Mouse (Mus musculus) embryonic fibroblast, embryonic 13.5 days (primary cell): Measurements from ENCODE around the gene Nudt3. TPM values are rescaled to one million over a fixed set of nuclear protein-coding genes. Genes with fewer than 3 reads are reported as not detected.

Experiments
- H3K27ac ChIP-seq: 2 replicates; pipeline ENCODE4 v1.5.1; 2012; ENCODE audit warnings: low read length, control low read depth, inconsistent platforms; ENCODE audit not compliant: insufficient read depth
- H3K4me1 ChIP-seq: 2 replicates; pipeline ENCODE4 v1.6.1; 2011; ENCODE audit warnings: low read length; ENCODE audit not compliant: control insufficient read depth, insufficient read depth
- H3K4me3 ChIP-seq: 2 replicates; pipeline ENCODE4 v1.5.1; 2011; ENCODE audit warnings: mild to moderate bottlenecking, control low read depth, low read length; ENCODE audit not compliant: insufficient read depth
- CTCF ChIP-seq: IDR thresholded peaks from 2 replicates; pipeline ENCODE4 v1.5.1; 2011; ENCODE audit warnings: mild to moderate bottlenecking, control low read depth, low read length, moderate library complexity, borderline replicate concordance; ENCODE audit not compliant: insufficient read depth
- POLR2A ChIP-seq: IDR thresholded peaks from 2 replicates; pipeline ENCODE4 v1.6.1; 2011; ENCODE audit warnings: low read depth, mild to moderate bottlenecking, control low read depth, low read length, moderate library complexity
- polyA plus RNA-seq: library from polyadenylated mRNA; stranded (reverse); fragments of >200 nt; gene quantifications from 2 replicates; pipeline ENCODE4 v1.2.4, GENCODE M21; 2011; ENCODE audit warnings: low read depth; ENCODE audit not compliant: missing spikeins, insufficient read length

Gene Nudt3
- polyA plus RNA-seq, 1 experiment: 131 TPM

DNA sequence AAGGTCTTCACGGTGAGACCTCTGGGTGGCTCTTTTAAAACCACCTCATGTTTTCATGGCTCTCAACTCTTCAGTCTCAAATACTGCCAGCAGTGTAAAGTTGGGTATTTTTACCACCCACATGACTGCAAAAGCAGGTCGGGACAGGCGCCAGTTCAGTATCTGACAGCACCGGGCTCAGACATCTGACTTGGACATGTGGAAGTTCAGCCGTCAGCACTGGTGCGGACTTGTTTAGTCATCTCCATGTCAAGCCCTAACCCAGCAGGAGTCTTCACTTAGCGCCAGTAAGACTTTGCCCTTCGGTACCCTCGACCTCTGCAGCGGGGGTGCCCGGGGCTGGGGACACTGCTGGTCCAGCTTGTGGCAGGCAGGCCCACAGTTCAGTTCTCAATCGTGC lies 36.0 kb downstream of the Nudt3 start:
- no peak overlapping the region for H3K4me3 ChIP-seq
- H3K27ac ChIP-seq: no peak overlapping the region
- H3K4me1 ChIP-seq: no peaks in the 10 kb centered on the region
- TF ChIP-seq POLR2A (no peak), CTCF (no peak)

GRCm38 (mm10) chr17:27586661-27587060 lies 36.6 kb downstream of the Nudt3 start:
- H3K27ac ChIP-seq: no peak overlapping the region
- no peaks in the 10 kb centered on the region for H3K4me1 ChIP-seq
- TF ChIP-seq POLR2A (no peak), CTCF (no peak)
- H3K4me3 ChIP-seq: no peak overlapping the region

- TF ChIP-seq POLR2A: no peak
- TF ChIP-seq CTCF: no peak
- H3K4me3 ChIP-seq: no peak overlapping the region
- no peaks in the 10 kb centered on the region for H3K4me1 ChIP-seq
- no peak overlapping the region for H3K27ac ChIP-seq
These were observed 40.0 kb downstream of the Nudt3 start for GRCm38 (mm10) chr17:27583185-27583894.

DNA sequence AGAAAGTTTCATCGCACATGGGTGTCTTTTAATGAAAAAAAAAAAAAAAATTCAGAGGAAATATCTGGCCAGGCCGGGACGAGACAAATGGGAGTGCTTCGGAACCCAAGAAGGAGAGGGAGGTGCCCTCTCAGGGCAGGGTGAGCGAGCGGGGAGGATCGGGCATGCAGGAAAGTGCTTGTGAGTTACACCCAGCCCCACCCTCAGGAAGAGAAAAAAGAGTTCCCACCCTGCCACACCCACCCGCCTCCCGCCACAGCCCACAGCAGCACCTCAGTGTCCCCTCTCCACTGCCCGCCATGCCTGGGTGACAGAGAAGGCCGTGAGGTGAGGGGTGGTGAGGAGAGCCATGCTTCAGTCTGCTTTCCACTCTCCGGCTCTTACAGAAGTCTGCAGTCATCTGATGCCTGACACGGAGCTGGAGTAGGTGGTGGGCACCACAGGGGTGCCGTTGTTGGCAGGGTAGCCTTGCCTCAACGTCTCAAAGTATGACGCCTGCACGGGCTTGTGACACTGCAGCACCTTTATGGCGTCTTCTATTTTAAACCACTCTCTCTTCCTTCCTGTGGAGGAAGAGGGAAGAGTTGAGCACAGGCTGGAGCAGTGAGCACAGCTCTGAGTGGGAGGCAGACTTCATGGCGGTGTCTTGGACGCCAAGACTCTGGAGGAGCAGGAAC lies 42.8 kb downstream of the Nudt3 start:
- Histone ChIP-seq H3K4me1 (no peaks in the 10 kb centered on the region), H3K27ac (no peak overlapping the region), H3K4me3 (no peak overlapping the region)
- TF ChIP-seq CTCF (no peak), POLR2A (no peak)

GRCm38 (mm10) chr17:27579816-27580215 lies 43.5 kb downstream of the Nudt3 start:
- Histone ChIP-seq H3K4me3 (no peak overlapping the region), H3K27ac (no peak overlapping the region), H3K4me1 (no peaks in the 10 kb centered on the region)
- TF ChIP-seq POLR2A: no peak
- TF ChIP-seq CTCF: no peak

DNA sequence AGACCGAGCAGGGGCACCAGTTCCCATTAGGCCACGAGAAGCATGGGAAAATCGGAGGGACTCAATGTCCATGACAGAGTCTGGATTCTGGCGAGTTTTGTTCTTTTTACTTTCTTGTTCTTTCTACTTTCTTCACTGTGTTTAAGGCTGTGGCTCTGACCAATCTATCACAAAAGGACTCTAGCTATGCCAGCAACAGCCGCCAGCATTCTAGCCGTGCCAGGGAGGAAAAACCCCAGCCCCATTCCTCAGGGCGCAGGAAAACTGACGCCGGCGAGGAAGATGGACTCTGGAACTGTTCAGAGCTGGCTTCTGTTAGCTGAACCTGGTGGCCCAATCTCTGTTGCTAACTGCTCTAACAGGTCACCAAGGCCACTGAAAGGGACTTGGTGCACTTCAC lies 44.8 kb downstream of the Nudt3 start:
- Histone ChIP-seq H3K27ac (no peak overlapping the region), H3K4me1 (no peaks in the 10 kb centered on the region), H3K4me3 (no peak overlapping the region)
- TF ChIP-seq CTCF: no peak
- TF ChIP-seq POLR2A: no peak

DNA sequence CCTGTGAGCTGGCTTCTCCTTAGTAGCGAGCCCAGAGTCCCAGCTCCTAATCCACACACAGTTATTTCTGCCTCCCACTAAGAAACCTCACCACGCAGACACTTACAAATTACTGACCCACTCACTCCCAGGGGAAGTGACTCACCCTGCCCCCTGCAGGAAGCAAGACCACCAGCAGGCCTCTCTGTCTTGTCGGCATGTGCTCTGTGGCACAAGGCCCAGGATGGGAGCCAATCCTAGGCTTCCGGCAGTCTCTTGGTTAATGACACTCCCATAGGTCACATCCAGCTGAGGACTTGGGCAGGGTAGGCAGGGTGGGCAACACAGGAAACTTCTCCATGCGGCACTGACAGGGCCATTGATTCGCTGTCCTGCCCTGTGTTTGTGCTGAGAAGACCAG lies 45.8 kb downstream of the Nudt3 start:
- no peaks in the 10 kb centered on the region for H3K4me1 ChIP-seq
- no peak overlapping the region for H3K4me3 ChIP-seq
- H3K27ac ChIP-seq: no peak overlapping the region
- TF ChIP-seq POLR2A (no peak), CTCF (no peak)

- H3K4me3 ChIP-seq: no peak overlapping the region
- no peak overlapping the region for H3K27ac ChIP-seq
- TF ChIP-seq CTCF: no peak
- TF ChIP-seq POLR2A: no peak
- no peaks in the 10 kb centered on the region for H3K4me1 ChIP-seq
These were observed 47.2 kb downstream of the Nudt3 start for GRCm38 (mm10) chr17:27576056-27576455.

GRCm38 (mm10) chr17:27575116-27575776 lies 48.0 kb downstream of the Nudt3 start:
- no peak overlapping the region for H3K27ac ChIP-seq
- H3K4me3 ChIP-seq: no peak overlapping the region
- no peak for TF ChIP-seq CTCF
- TF ChIP-seq POLR2A: no peak
- no peaks in the 10 kb centered on the region for H3K4me1 ChIP-seq

DNA sequence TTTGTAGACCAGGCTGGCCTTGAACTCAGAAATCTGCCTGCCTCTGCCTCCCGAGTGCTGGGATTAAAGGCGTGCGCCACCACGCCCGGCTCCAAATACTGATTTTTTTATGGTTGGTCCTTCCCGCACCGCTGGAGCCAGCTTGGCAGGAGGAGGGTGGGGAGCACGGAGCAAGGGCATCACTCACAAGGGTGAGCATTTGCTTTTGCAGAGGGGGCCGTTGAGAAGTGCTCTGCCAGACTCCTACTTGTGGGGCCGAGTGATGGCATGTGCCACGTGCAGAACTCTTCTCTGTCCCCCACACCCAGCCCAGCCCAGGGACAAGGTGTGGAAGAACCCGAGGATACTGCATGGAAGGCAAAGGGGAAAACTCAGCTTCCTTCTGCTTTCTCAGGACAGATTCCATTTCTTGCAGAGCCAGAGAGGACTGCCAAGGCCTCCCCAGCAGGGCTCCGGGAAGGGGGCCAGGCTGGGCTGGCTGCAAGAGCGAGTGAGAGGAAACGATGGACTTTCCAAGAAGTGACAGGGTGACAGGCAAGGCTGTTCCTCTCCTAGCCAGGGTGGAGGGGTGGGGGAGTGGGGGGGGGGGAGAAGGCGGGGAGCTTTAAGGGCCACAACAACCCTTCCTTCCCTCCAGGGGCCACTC lies 48.7 kb downstream of the Nudt3 start:
- H3K4me1 ChIP-seq: no peaks in the 10 kb centered on the region
- H3K4me3 ChIP-seq: no peak overlapping the region
- TF ChIP-seq POLR2A: no peak
- no peak for TF ChIP-seq CTCF
- no peak overlapping the region for H3K27ac ChIP-seq
